Mouse (Mus musculus) CH12.LX (cell line): ENCODE data around the gene Ssh2. TPM values are rescaled to one million over a fixed set of nuclear protein-coding genes. Genes with fewer than 3 reads are reported as not detected.

Source experiments
- DNase-seq: peaks from one replicate; pipeline ENCODE4 v3.0.0-alpha.2; 2013; ENCODE audit errors: extremely low read depth
- H3K27ac ChIP-seq: 2 replicates; pipeline ENCODE4 v1.5.1; 2012; ENCODE audit warnings: low read depth, mild to moderate bottlenecking, control low read depth, moderate library complexity; ENCODE audit not compliant: insufficient read depth
- H3K27me3 ChIP-seq: replicated peaks from 2 replicates; pipeline ENCODE3; 2012; ENCODE audit warnings: inconsistent platforms
- H3K36me3 ChIP-seq, 2 experiments: replicated peaks in 1 of 2; 2 replicates each; pipeline versions ENCODE3 to v1.6.1; 2012; ENCODE audit warnings: inconsistent platforms in 1 of 2, low read length in 1 of 2, mild to moderate bottlenecking in 1 of 2, mixed read lengths in 1 of 2, moderate library complexity in 1 of 2; ENCODE audit not compliant: control insufficient read depth in 1 of 2, insufficient read depth in 1 of 2
- H3K4me1 ChIP-seq, 2 experiments: 2 replicates each; pipeline ENCODE4 v1.6.1; 2012; ENCODE audit warnings: inconsistent platforms in 1 of 2, moderate library complexity in 1 of 2; ENCODE audit not compliant: insufficient read depth in 2 of 2, control insufficient read depth in 1 of 2
- H3K4me2 ChIP-seq: 2 replicates; pipeline ENCODE4 v1.6.1; 2012; ENCODE audit warnings: low read depth, mild to moderate bottlenecking, control low read depth; ENCODE audit not compliant: poor library complexity, insufficient read depth, severe bottlenecking
- H3K4me3 ChIP-seq, 3 experiments: fragments of 150-350 bp in 1 of 3; sonication (generic) in 1 of 3; replicated peaks in 1 of 3; 2 replicates each; pipeline versions ENCODE3 to v1.5.1; 2011 to 2012; ENCODE audit warnings: low read depth in 2 of 3, low read length in 2 of 3, mild to moderate bottlenecking in 2 of 3, moderate library complexity in 2 of 3, control low read depth in 1 of 3, improper control_type of control experiment in 1 of 3, inconsistent platforms in 1 of 3, mixed read lengths in 1 of 3; ENCODE audit not compliant: poor library complexity in 1 of 3
- H3K79me2 ChIP-seq: replicated peaks from 2 replicates; pipeline ENCODE4 v1.6.1; 2012; ENCODE audit warnings: mild to moderate bottlenecking, moderate library complexity; ENCODE audit not compliant: control insufficient read depth, poor library complexity, insufficient read depth, severe bottlenecking; ENCODE audit errors: extremely low read depth
- H3K9ac ChIP-seq: 2 replicates; pipeline ENCODE4 v1.6.1; 2012; ENCODE audit warnings: low read depth, mild to moderate bottlenecking, control low read depth, moderate library complexity; ENCODE audit not compliant: insufficient read depth
- H3K9me3 ChIP-seq: replicated peaks from 2 replicates; pipeline ENCODE3; 2012; ENCODE audit warnings: low read length, inconsistent platforms, mixed read lengths
- BHLHE40 ChIP-seq: IDR thresholded peaks from 2 replicates; pipeline ENCODE4 v1.6.1; 2011; ENCODE audit warnings: mild to moderate bottlenecking, low read depth, low read length, improper control_type of control experiment
- CHD1 ChIP-seq: IDR thresholded peaks from 2 replicates; pipeline ENCODE4 v1.6.1; 2012; ENCODE audit warnings: low read depth, low read length, improper control_type of control experiment, inconsistent platforms
- CHD2 ChIP-seq: IDR thresholded peaks from 2 replicates; pipeline ENCODE4 v1.6.1; 2011; ENCODE audit warnings: low read length, improper control_type of control experiment
- CTCF ChIP-seq, 2 experiments: IDR thresholded peaks in 1 of 2; conservative IDR thresholded peaks in 1 of 2; 2 replicates each; pipeline ENCODE4 v1.5.1; 2011 to 2012; ENCODE audit warnings: low read depth in 2 of 2, low read length in 2 of 2, improper control_type of control experiment in 1 of 2, inconsistent platforms in 1 of 2, mild to moderate bottlenecking in 1 of 2, moderate library complexity in 1 of 2
- E2F4 ChIP-seq: IDR thresholded peaks from 2 replicates; pipeline ENCODE4 v1.6.1; 2011; ENCODE audit warnings: low read depth, low read length, improper control_type of control experiment; ENCODE audit not compliant: insufficient replicate concordance
- EP300 ChIP-seq: IDR thresholded peaks from 2 replicates; pipeline ENCODE4 v1.6.1; 2011; ENCODE audit warnings: low read length, improper control_type of control experiment
- GABPA ChIP-seq: IDR thresholded peaks from 2 replicates; pipeline ENCODE4 v1.6.1; 2012; ENCODE audit warnings: low read depth, low read length, improper control_type of control experiment, inconsistent platforms; ENCODE audit not compliant: insufficient replicate concordance
- HCFC1 ChIP-seq: IDR thresholded peaks from 2 replicates; pipeline ENCODE4 v1.6.1; 2012; ENCODE audit warnings: low read depth, mild to moderate bottlenecking, inconsistent platforms, low read length, improper control_type of control experiment
- IRF4 ChIP-seq: IDR thresholded peaks from 2 replicates; pipeline ENCODE4 v1.6.1; 2014; ENCODE audit warnings: low read depth, mild to moderate bottlenecking, inconsistent platforms, low read length, improper control_type of control experiment
- JUN ChIP-seq: IDR thresholded peaks from 2 replicates; pipeline ENCODE4 v1.6.1; 2011; ENCODE audit warnings: low read depth, mild to moderate bottlenecking, low read length, improper control_type of control experiment, moderate library complexity; ENCODE audit not compliant: insufficient read depth
- JUND ChIP-seq: conservative IDR thresholded peaks from 2 replicates; pipeline ENCODE4 v1.6.1; 2011; ENCODE audit warnings: low read depth, low read length, improper control_type of control experiment
- KAT2A ChIP-seq: IDR thresholded peaks from 2 replicates; pipeline ENCODE4 v1.6.1; 2012; ENCODE audit warnings: low read length, improper control_type of control experiment, inconsistent platforms; ENCODE audit not compliant: insufficient replicate concordance
- MAFK ChIP-seq: IDR thresholded peaks from 2 replicates; pipeline ENCODE4 v1.6.1; 2011; ENCODE audit warnings: low read length, improper control_type of control experiment; ENCODE audit not compliant: insufficient replicate concordance
- MAX ChIP-seq: IDR thresholded peaks from 2 replicates; pipeline ENCODE4 v1.6.1; 2011; ENCODE audit warnings: low read length, improper control_type of control experiment
- MAZ ChIP-seq: IDR thresholded peaks from 2 replicates; pipeline ENCODE4 v1.6.1; 2012; ENCODE audit warnings: low read depth, mild to moderate bottlenecking, inconsistent platforms, low read length, improper control_type of control experiment, moderate library complexity
- MEF2A ChIP-seq: IDR thresholded peaks from 2 replicates; pipeline ENCODE4 v1.6.1; 2014; ENCODE audit warnings: low read depth, mild to moderate bottlenecking, inconsistent platforms, low read length, improper control_type of control experiment, borderline replicate concordance
- MXI1 ChIP-seq: IDR thresholded peaks from 2 replicates; pipeline ENCODE4 v1.6.1; 2011; ENCODE audit warnings: mild to moderate bottlenecking, low read depth, low read length, improper control_type of control experiment
- NELFE ChIP-seq: IDR thresholded peaks from 2 replicates; pipeline ENCODE4 v1.6.1; 2011; ENCODE audit warnings: low read depth, low read length, improper control_type of control experiment
- NRF1 ChIP-seq: IDR thresholded peaks from 2 replicates; pipeline ENCODE4 v1.6.1; 2014; ENCODE audit warnings: low read depth, mild to moderate bottlenecking, inconsistent platforms, low read length, improper control_type of control experiment, moderate library complexity
- PAX5 ChIP-seq: IDR thresholded peaks from 2 replicates; pipeline ENCODE4 v1.6.1; 2012; ENCODE audit warnings: low read length, inconsistent platforms, mixed read lengths
- POLR2A ChIP-seq: IDR thresholded peaks from 2 replicates; pipeline ENCODE4 v1.6.1; 2011; ENCODE audit warnings: low read depth, mild to moderate bottlenecking, improper control_type of control experiment, low read length
- POLR2AphosphoS2 ChIP-seq: IDR thresholded peaks from 2 replicates; pipeline ENCODE4 v1.6.1; 2011; ENCODE audit warnings: low read depth, low read length, improper control_type of control experiment
- RAD21 ChIP-seq: IDR thresholded peaks from 2 replicates; pipeline ENCODE4 v1.6.1; 2011; ENCODE audit warnings: low read depth, mild to moderate bottlenecking, low read length, improper control_type of control experiment, moderate library complexity
- RCOR1 ChIP-seq: conservative IDR thresholded peaks from 2 replicates; pipeline ENCODE4 v1.6.1; 2012; ENCODE audit warnings: low read depth, mild to moderate bottlenecking, inconsistent platforms, low read length, improper control_type of control experiment
- TBP ChIP-seq: conservative IDR thresholded peaks from 2 replicates; pipeline ENCODE4 v1.6.1; 2011; ENCODE audit warnings: low read depth, low read length, improper control_type of control experiment
- TCF12 ChIP-seq: IDR thresholded peaks from 2 replicates; pipeline ENCODE4 v1.6.1; 2014; ENCODE audit warnings: low read depth, mild to moderate bottlenecking, inconsistent platforms, low read length, improper control_type of control experiment
- UBTF ChIP-seq: IDR thresholded peaks from 2 replicates; pipeline ENCODE4 v1.6.1; 2012; ENCODE audit warnings: low read depth, mild to moderate bottlenecking, inconsistent platforms, low read length, improper control_type of control experiment, moderate library complexity
- USF1 ChIP-seq: IDR thresholded peaks from 2 replicates; pipeline ENCODE4 v1.6.1; 2014; ENCODE audit warnings: low read depth, mild to moderate bottlenecking, inconsistent platforms, low read length, improper control_type of control experiment
- USF2 ChIP-seq: conservative IDR thresholded peaks from 2 replicates; pipeline ENCODE4 v1.6.1; 2011; ENCODE audit warnings: low read depth, low read length, improper control_type of control experiment
- ZC3H11A ChIP-seq: IDR thresholded peaks from 2 replicates; pipeline ENCODE4 v1.6.1; 2012; ENCODE audit warnings: low read depth, mild to moderate bottlenecking, inconsistent platforms, low read length, improper control_type of control experiment
- ZKSCAN1 ChIP-seq: IDR thresholded peaks from 2 replicates; pipeline ENCODE4 v1.6.1; 2012; ENCODE audit warnings: low read depth, inconsistent platforms, low read length, improper control_type of control experiment, borderline replicate concordance
- ZMIZ1 ChIP-seq: IDR thresholded peaks from 2 replicates; pipeline ENCODE4 v1.6.1; 2012; ENCODE audit warnings: low read depth, mild to moderate bottlenecking, inconsistent platforms, low read length, improper control_type of control experiment
- ZNF384 ChIP-seq: IDR thresholded peaks from 2 replicates; pipeline ENCODE4 v1.6.1; 2012; ENCODE audit warnings: low read depth, low read length, improper control_type of control experiment, inconsistent platforms
- dilution Hi-C: fragments of 300-500 bp; cut with MboI; formaldehyde crosslinking; loops from 2 replicates; pipeline ENCODE4 v1.14.3; 2020; ENCODE audit warnings: low sequenced_read_pairs; ENCODE audit not compliant: extremely low pct_unique_long_range_greater_than_20kb, extremely low pct_ligation_motif_present
- in situ Hi-C: fragments of 300-500 bp; cut with MboI; formaldehyde crosslinking; loops from 3 replicates; pipeline ENCODE4 v1.14.3; 2019; ENCODE audit warnings: low sequenced_read_pairs, low pct_ligation_motif_present, low pct_unique_long_range_greater_than_20kb, mixed read lengths
- polyA plus RNA-seq: library from polyadenylated mRNA; unstranded; fragments of >175 nt; gene quantifications from 2 replicates; pipeline ENCODE4 v1.2.1, GENCODE M21; 2012; ENCODE audit warnings: low read depth; ENCODE audit not compliant: insufficient read length
- total RNA-seq, 2 experiments: library from RNA; depleted of rRNA; stranded (reverse); fragments of 300-350 nt in 1 of 2; fragments of >200 nt in 1 of 2; gene quantifications; 2 replicates each; pipeline ENCODE4 v1.2.3; 2012 to 2014

Gene Ssh2
- total and polyA plus RNA-seq, 3 experiments, result 5.9 to 14.6 (median 6.3) TPM

GRCm38 (mm10) chr11:77239658-77240345 is 23.7 kb downstream of the Ssh2 start (continued):
- TF ChIP-seq CHD2 (no peak), MXI1 (no peak), KAT2A (no peak), ZC3H11A (no peak), MEF2A (no peak), BHLHE40 (peak; percentile 45; the same call in 1 of the 2 replicates)

- Histone ChIP-seq H3K9ac (peak overlapping the region; percentile 33; the same call in 1 of the 2 replicates), H3K27ac (0 out of 2 replicates have a peak overlapping the region, but pooled peaks have one; percentile 6), H3K4me3 (no peak overlapping the region), H3K79me2 (no peaks in the 10 kb centered on the region; the same call in 1 of the 2 replicates), H3K36me3 (peaks cover 0 to 7% of the 10 kb centered on the region in 2 experiments), H3K27me3 (no peaks in the 10 kb centered on the region), H3K4me1 (peaks cover 21 to 51% of the 10 kb centered on the region in 2 experiments), H3K9me3 (no peaks in the 10 kb centered on the region), H3K4me2 (peak overlapping the region; percentile 85)
- dilution Hi-C loops, result no loop called here
- DNase-seq, result peak; percentile 46
- in situ Hi-C loops, result no loop called here
- no peak for TF ChIP-seq NRF1
- peak; percentile 55; the same call in 1 of the 2 replicates for TF ChIP-seq CHD2
- TF ChIP-seq TCF12, result no peak
- peak; percentile 50; the same call in 1 of the 2 replicates for TF ChIP-seq MAFK
- no peak for TF ChIP-seq MXI1
- TF ChIP-seq UBTF, result no peak
- TF ChIP-seq CTCF (conservative IDR thresholded peaks at IDR 0.05 in 1 of 2, IDR thresholded peaks at IDR 0.05 in 1 of 2; ENCODE audit: low read depth in 2 of 2, low read length in 2 of 2), result no peak
- no peak for TF ChIP-seq NELFE
- TF ChIP-seq TBP, result no peak
- no peak for TF ChIP-seq JUN
- peak; percentile 89 for TF ChIP-seq BHLHE40
- peak; percentile 60; the same call in 1 of the 2 replicates for TF ChIP-seq MAX
- TF ChIP-seq IRF4, result peak; percentile 87
- TF ChIP-seq ZMIZ1, result no peak
- TF ChIP-seq HCFC1, result no peak
- no peak for TF ChIP-seq ZKSCAN1
- no peak for TF ChIP-seq RAD21
- no peak; the same call in 1 of the 2 replicates for TF ChIP-seq JUND
- TF ChIP-seq ZC3H11A, result no peak
- TF ChIP-seq GABPA, result no peak
- no peak for TF ChIP-seq PAX5
- TF ChIP-seq USF1, result peak; percentile 50; the same call in 1 of the 2 replicates
- no peak for TF ChIP-seq POLR2AphosphoS2
- 0 out of 2 replicates have a peak, but pooled peaks have one; percentile 31 for TF ChIP-seq E2F4
- no peak for TF ChIP-seq MAZ
- TF ChIP-seq KAT2A, result no peak
- TF ChIP-seq MEF2A, result peak; percentile 69
- no peak for TF ChIP-seq POLR2A
- no peak for TF ChIP-seq ZNF384
- TF ChIP-seq CHD1, result no peak; the same call in 1 of the 2 replicates
- TF ChIP-seq EP300, result peak; percentile 96
- peak; percentile 46 for TF ChIP-seq USF2
- TF ChIP-seq RCOR1, result peak; percentile 51
Observed at GRCm38 (mm10) chr11:77240466-77241246, 24.6 kb downstream of the Ssh2 start.
